Mouse (Mus musculus): ENCODE measurements around the gene 1700001C19Rik. TPM values are rescaled to one million over a fixed set of nuclear protein-coding genes. Genes with fewer than 3 reads are reported as not detected.

The 1700001C19Rik gene
- total and polyA plus RNA-seq, 3 experiments, result not detected

DNA sequence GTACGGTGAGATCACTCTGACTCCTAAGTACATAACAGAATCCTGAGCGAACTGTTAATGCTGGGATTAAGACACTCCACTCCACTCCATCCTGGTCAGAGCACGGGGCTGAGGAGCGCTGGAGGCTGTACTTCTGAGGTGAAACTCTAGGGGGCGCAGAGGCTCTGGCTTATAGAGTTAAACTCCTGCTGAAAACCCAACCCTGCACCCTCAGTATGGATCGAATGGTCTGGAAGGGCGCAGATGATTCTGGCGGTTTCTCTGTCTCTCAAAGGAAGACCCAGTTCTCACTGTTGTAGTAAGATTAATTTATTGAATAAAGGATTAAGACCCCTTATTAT lies 28.6 kb downstream of the 1700001C19Rik start:
- H3K36me3 ChIP-seq (replicated peaks), result no peaks in the 10 kb centered on the region
- no peaks in the 10 kb centered on the region for H3K9me3 ChIP-seq (replicated peaks)
- DNase-seq (ENCODE audit: low spot score), result peak; percentile 41
- ATAC-seq (ENCODE audit: extremely low read depth, insufficient number of reproducible peaks, low FRiP score, poor library complexity, severe bottlenecking), result no peak
- H3K4me3 ChIP-seq (ENCODE audit: low read depth, low read length), result no peak overlapping the region
- no peaks in the 10 kb centered on the region for H3K4me1 ChIP-seq (ENCODE audit: insufficient read depth, low read depth, low read length)
- TF ChIP-seq CTCF (IDR thresholded peaks at IDR 0.05; ENCODE audit: low read depth, low read length) (peak; percentile 44), TAL1 (conservative IDR thresholded peaks at IDR 0.05; ENCODE audit: low read depth, low read length) (no peak), POLR2AphosphoS5 (IDR thresholded peaks at IDR 0.05; ENCODE audit: insufficient replicate concordance, low read depth, low read length) (no peak), GATA2 (IDR thresholded peaks at IDR 0.05; ENCODE audit: borderline replicate concordance, low read depth, low read length) (no peak), GATA1 (IDR thresholded peaks at IDR 0.05; ENCODE audit: borderline replicate concordance, low read length) (no peak)
- peaks cover 5% of the 10 kb centered on the region for H3K27me3 ChIP-seq (ENCODE audit: insufficient read depth, low read length)

DNA sequence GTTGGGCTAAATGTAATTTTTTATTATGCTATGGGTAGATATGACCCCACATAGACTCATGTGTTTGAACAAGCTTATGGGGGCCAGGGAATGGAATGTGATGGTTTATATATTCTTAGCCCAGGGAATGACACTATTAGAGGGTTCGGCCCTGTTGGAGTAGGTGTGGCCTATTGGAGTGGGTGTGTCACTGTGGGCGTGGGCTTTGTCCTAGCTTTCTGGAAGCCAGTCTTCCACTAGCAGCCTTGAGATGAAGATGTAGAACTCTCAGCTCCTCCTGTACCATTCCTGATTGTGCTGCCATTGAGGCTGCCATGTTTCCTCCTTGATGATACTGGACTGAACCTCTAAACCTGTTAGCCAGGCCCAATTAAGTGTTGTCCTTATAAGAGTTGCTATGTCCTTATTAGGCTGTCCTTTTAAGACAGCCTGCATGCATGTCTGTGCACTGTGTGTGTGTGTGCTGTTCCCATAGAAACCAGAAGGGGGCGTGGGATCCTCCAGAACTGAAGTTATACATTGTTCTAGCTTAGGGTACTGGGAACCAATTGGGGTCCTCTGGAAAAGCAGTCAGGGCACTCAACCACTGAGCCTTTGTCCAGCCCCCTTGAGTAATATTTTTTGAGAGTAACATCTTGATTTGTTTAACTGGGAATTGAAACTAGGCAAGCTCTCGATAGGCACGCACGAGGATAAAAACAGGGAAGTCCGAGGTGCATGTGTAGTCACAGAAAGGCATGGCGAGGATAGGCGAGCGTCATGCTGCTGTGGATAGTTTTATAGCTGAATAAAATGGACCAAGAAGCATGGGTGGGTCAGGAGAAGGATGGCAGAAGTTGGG lies 29.2 kb downstream of the 1700001C19Rik start:
- Histone ChIP-seq H3K9me3 (replicated peaks) (no peaks in the 10 kb centered on the region), H3K4me3 (ENCODE audit: low read depth, low read length) (no peak overlapping the region), H3K4me1 (ENCODE audit: insufficient read depth, low read depth, low read length) (no peaks in the 10 kb centered on the region), H3K27me3 (ENCODE audit: insufficient read depth, low read length) (peaks cover 5% of the 10 kb centered on the region), H3K36me3 (replicated peaks) (no peaks in the 10 kb centered on the region)
- no peak for TF ChIP-seq GATA1 (IDR thresholded peaks at IDR 0.05; ENCODE audit: borderline replicate concordance, low read length)
- TF ChIP-seq POLR2AphosphoS5 (IDR thresholded peaks at IDR 0.05; ENCODE audit: insufficient replicate concordance, low read depth, low read length), result no peak
- TF ChIP-seq CTCF (IDR thresholded peaks at IDR 0.05; ENCODE audit: low read depth, low read length), result no peak
- TF ChIP-seq GATA2 (IDR thresholded peaks at IDR 0.05; ENCODE audit: borderline replicate concordance, low read depth, low read length), result no peak
- no peak for TF ChIP-seq TAL1 (conservative IDR thresholded peaks at IDR 0.05; ENCODE audit: low read depth, low read length)
- DNase-seq (ENCODE audit: low spot score), result no peak
- no peak for ATAC-seq (ENCODE audit: extremely low read depth, insufficient number of reproducible peaks, low FRiP score, poor library complexity, severe bottlenecking)

DNA sequence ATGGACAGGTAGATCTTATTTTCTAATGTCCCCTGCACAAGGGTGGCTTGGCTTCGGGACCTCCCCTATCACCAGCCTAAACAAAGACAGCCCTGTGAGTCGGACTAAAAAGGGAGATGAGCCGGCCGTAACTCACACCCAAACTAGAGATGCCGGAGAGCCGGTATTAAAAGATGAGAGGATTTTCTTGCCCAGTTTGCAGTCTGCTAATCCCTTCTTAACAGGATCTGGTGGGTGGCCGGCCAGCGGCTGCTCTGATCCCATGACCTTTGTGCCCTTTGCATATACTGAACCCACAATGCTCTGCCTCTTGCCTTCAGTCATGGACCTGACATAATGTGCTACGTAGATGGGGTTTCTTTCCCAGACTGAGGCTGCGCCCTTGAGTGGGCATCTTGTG lies 36.7 kb downstream of the 1700001C19Rik start, which contains the start of gene Guca1a:
Gene Guca1a, minus strand, starts transcription at position 134 of the 400 bp plus-strand sequence.
- Histone ChIP-seq H3K36me3 (replicated peaks) (no peaks in the 10 kb centered on the region), H3K9me3 (replicated peaks) (no peaks in the 10 kb centered on the region), H3K4me1 (ENCODE audit: insufficient read depth, low read depth, low read length) (peaks cover 8% of the 10 kb centered on the region), H3K27me3 (ENCODE audit: insufficient read depth, low read length) (peaks cover 8% of the 10 kb centered on the region), H3K4me3 (ENCODE audit: low read depth, low read length) (no peak within 1 kb of the TSS)
- no peak for DNase-seq (ENCODE audit: low spot score)
- TF ChIP-seq TAL1 (conservative IDR thresholded peaks at IDR 0.05; ENCODE audit: low read depth, low read length) (no peak), POLR2AphosphoS5 (IDR thresholded peaks at IDR 0.05; ENCODE audit: insufficient replicate concordance, low read depth, low read length) (no peak), GATA2 (IDR thresholded peaks at IDR 0.05; ENCODE audit: borderline replicate concordance, low read depth, low read length) (no peak), CTCF (IDR thresholded peaks at IDR 0.05; ENCODE audit: low read depth, low read length) (no peak), GATA1 (IDR thresholded peaks at IDR 0.05; ENCODE audit: borderline replicate concordance, low read length) (no peak)
- ATAC-seq (ENCODE audit: extremely low read depth, insufficient number of reproducible peaks, low FRiP score, poor library complexity, severe bottlenecking), result no peak

GRCm38 (mm10) chr17:47399091-47399490 lies 38.1 kb downstream of the 1700001C19Rik start:
- Histone ChIP-seq H3K4me3 (ENCODE audit: low read depth, low read length) (no peak overlapping the region), H3K36me3 (replicated peaks) (no peaks in the 10 kb centered on the region), H3K4me1 (ENCODE audit: insufficient read depth, low read depth, low read length) (peaks cover 14% of the 10 kb centered on the region), H3K27me3 (ENCODE audit: insufficient read depth, low read length) (peaks cover 14% of the 10 kb centered on the region), H3K9me3 (replicated peaks) (no peaks in the 10 kb centered on the region)
- no peak for ATAC-seq (ENCODE audit: extremely low read depth, insufficient number of reproducible peaks, low FRiP score, poor library complexity, severe bottlenecking)
- TF ChIP-seq GATA2 (IDR thresholded peaks at IDR 0.05; ENCODE audit: borderline replicate concordance, low read depth, low read length) (no peak), POLR2AphosphoS5 (IDR thresholded peaks at IDR 0.05; ENCODE audit: insufficient replicate concordance, low read depth, low read length) (no peak), TAL1 (conservative IDR thresholded peaks at IDR 0.05; ENCODE audit: low read depth, low read length) (no peak), CTCF (IDR thresholded peaks at IDR 0.05; ENCODE audit: low read depth, low read length) (no peak), GATA1 (IDR thresholded peaks at IDR 0.05; ENCODE audit: borderline replicate concordance, low read length) (no peak)
- no peak for DNase-seq (ENCODE audit: low spot score)

GRCm38 (mm10) chr17:47395376-47395913 lies 41.7 kb downstream of the 1700001C19Rik start:
- Histone ChIP-seq H3K27me3 (ENCODE audit: insufficient read depth, low read length) (peaks cover 30% of the 10 kb centered on the region), H3K4me3 (ENCODE audit: low read depth, low read length) (peak overlapping the region; percentile 68), H3K4me1 (ENCODE audit: insufficient read depth, low read depth, low read length) (peaks cover 14% of the 10 kb centered on the region), H3K36me3 (replicated peaks) (no peaks in the 10 kb centered on the region), H3K9me3 (replicated peaks) (no peaks in the 10 kb centered on the region)
- ATAC-seq (ENCODE audit: extremely low read depth, insufficient number of reproducible peaks, low FRiP score, poor library complexity, severe bottlenecking) (no peak), DNase-seq (ENCODE audit: low spot score) (peak; percentile 23)
- TF ChIP-seq TAL1 (conservative IDR thresholded peaks at IDR 0.05; ENCODE audit: low read depth, low read length) (no peak), POLR2AphosphoS5 (IDR thresholded peaks at IDR 0.05; ENCODE audit: insufficient replicate concordance, low read depth, low read length) (no peak), GATA1 (IDR thresholded peaks at IDR 0.05; ENCODE audit: borderline replicate concordance, low read length) (no peak), CTCF (IDR thresholded peaks at IDR 0.05; ENCODE audit: low read depth, low read length) (no peak), GATA2 (IDR thresholded peaks at IDR 0.05; ENCODE audit: borderline replicate concordance, low read depth, low read length) (no peak)

DNA sequence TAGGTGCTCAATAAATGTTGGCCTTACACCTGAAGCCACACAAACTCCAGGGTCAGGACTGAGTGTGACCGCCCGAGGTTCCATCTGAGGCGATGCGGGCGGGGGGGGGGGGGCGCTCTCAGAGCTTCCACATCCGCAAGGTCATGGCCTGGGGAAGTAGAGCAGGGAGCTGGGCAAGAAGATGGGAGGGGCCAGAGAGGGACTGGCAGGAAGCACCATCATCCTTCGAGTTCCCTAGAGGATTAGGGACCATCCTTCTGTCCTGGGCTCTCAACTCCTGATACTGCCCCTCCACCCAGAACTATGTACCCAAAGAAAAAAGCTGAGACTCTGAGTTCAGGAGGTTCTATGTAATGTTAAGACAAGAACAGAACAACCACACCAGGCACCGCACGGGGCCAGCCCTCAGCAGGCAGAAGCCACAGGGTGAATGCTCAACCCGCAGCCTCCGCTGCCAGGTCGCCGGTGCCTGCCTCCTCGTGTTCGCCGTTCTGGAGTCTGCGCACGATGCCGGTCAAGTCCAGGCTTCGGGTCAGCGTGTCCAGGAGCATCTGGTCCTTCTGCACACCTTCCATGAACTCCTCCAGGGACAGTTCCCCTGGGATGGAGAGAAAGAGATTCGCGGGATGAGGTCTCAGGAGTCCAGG lies 42.8 kb downstream of the 1700001C19Rik start:
- Histone ChIP-seq H3K4me3 (ENCODE audit: low read depth, low read length) (no peak overlapping the region), H3K4me1 (ENCODE audit: insufficient read depth, low read depth, low read length) (peaks cover 14% of the 10 kb centered on the region), H3K9me3 (replicated peaks) (no peaks in the 10 kb centered on the region), H3K27me3 (ENCODE audit: insufficient read depth, low read length) (peaks cover 30% of the 10 kb centered on the region), H3K36me3 (replicated peaks) (no peaks in the 10 kb centered on the region)
- no peak for DNase-seq (ENCODE audit: low spot score)
- no peak for ATAC-seq (ENCODE audit: extremely low read depth, insufficient number of reproducible peaks, low FRiP score, poor library complexity, severe bottlenecking)
- no peak for TF ChIP-seq GATA2 (IDR thresholded peaks at IDR 0.05; ENCODE audit: borderline replicate concordance, low read depth, low read length)
- TF ChIP-seq TAL1 (conservative IDR thresholded peaks at IDR 0.05; ENCODE audit: low read depth, low read length), result no peak
- TF ChIP-seq POLR2AphosphoS5 (IDR thresholded peaks at IDR 0.05; ENCODE audit: insufficient replicate concordance, low read depth, low read length), result no peak
- no peak for TF ChIP-seq GATA1 (IDR thresholded peaks at IDR 0.05; ENCODE audit: borderline replicate concordance, low read length)
- no peak for TF ChIP-seq CTCF (IDR thresholded peaks at IDR 0.05; ENCODE audit: low read depth, low read length)

All from G1E (cell line).